Mouse (Mus musculus) retina, postnatal 1 day (tissue): Measurements from ENCODE around the gene Dock11.

Source experiments
- DNase-seq: peaks from one replicate; pipeline ENCODE4 v3.0.0-alpha.2; 2012

Dock11 gene

GRCm38 (mm10) chrX:35888087-35888895 is at the start of gene Dock11:
Gene Dock11 (plus strand): TSS chrX:35888832.
- peak; percentile 84 for DNase-seq

- peak; percentile 21 for DNase-seq
Observed at GRCm38 (mm10) chrX:35879703-35880102, 8.9 kb upstream of the Dock11 start.

GRCm38 (mm10) chrX:35888945-35889799 is 540 bp downstream of the Dock11 start:
- peak; percentile 55 for DNase-seq

- DNase-seq = no peak
Observed at GRCm38 (mm10) chrX:35889800-35890106, 1.1 kb downstream of the Dock11 start.

- no peak for DNase-seq
Observed at GRCm38 (mm10) chrX:35891534-35892125, 3.0 kb downstream of the Dock11 start.

- no peak for DNase-seq
Observed at GRCm38 (mm10) chrX:35892377-35892776, 3.7 kb downstream of the Dock11 start.

- no peak for DNase-seq
Observed at GRCm38 (mm10) chrX:35897648-35898500, 9.2 kb downstream of the Dock11 start.

GRCm38 (mm10) chrX:35898501-35898766 is 9.8 kb downstream of the Dock11 start:
- DNase-seq = no peak

GRCm38 (mm10) chrX:35904352-35904751 is 15.7 kb downstream of the Dock11 start:
- no peak for DNase-seq

- no peak for DNase-seq
Observed at GRCm38 (mm10) chrX:35906696-35907330, 18.2 kb downstream of the Dock11 start.

- DNase-seq = no peak
Observed at GRCm38 (mm10) chrX:35919558-35919957, 30.9 kb downstream of the Dock11 start.

GRCm38 (mm10) chrX:35920096-35920607 is 31.5 kb downstream of the Dock11 start:
- DNase-seq = no peak

- DNase-seq = no peak
Observed at GRCm38 (mm10) chrX:35921922-35922321, 33.3 kb downstream of the Dock11 start.

- DNase-seq = no peak
Observed at GRCm38 (mm10) chrX:35924705-35925264, 36.2 kb downstream of the Dock11 start.

GRCm38 (mm10) chrX:35930094-35930933 is 41.7 kb downstream of the Dock11 start:
- no peak for DNase-seq

GRCm38 (mm10) chrX:35930934-35931406 is 42.3 kb downstream of the Dock11 start:
- DNase-seq = no peak

GRCm38 (mm10) chrX:35931945-35932344 is 43.3 kb downstream of the Dock11 start:
- no peak for DNase-seq

- DNase-seq = no peak
Observed at GRCm38 (mm10) chrX:35932952-35933351, 44.3 kb downstream of the Dock11 start.

- DNase-seq = no peak
Observed at GRCm38 (mm10) chrX:35938112-35938511, 49.5 kb downstream of the Dock11 start.

GRCm38 (mm10) chrX:35946394-35946793 is 57.8 kb downstream of the Dock11 start:
- DNase-seq = no peak

- no peak for DNase-seq
Observed at GRCm38 (mm10) chrX:35950135-35950534, 61.5 kb downstream of the Dock11 start.
